Mouse (Mus musculus): ENCODE measurements at regions not wholly inside any gene's neighbourhood (a gene's known extent, or its start where the extent isn't known, plus 50 kb on each side); places are given as distances from the start of the nearest gene placed in this dataset.
"Not testable (repeated sequence)": the region's sequence is repeated elsewhere in the genome, so short reads cannot be mapped to it uniquely, and the experiment has no call there.

- Histone ChIP-seq H3K4me3 (no peak overlapping the region), H3K27me3 (no peaks in the 10 kb centered on the region), H3K4me1 (no peaks in the 10 kb centered on the region; the same call in 1 of the 2 replicates), H3K4me2 (replicated peaks) (no peak overlapping the region), H3K27ac (no peak overlapping the region), H3K36me3 (no peaks in the 10 kb centered on the region), H3K9ac (no peak overlapping the region), H3K9me3 (no peaks in the 10 kb centered on the region)
- WGBS: 38% methylated on average over 12 of the region's 12 CpGs
- peak; percentile 72; the same call in 1 of the 2 replicates for ATAC-seq (ENCODE audit: insufficient number of reproducible peaks, insufficient read depth, low FRiP score, low TSS enrichment)
Observed at GRCm38 (mm10) chr14:73453164-73453563, 56.7 kb upstream of the Med4 start.

DNA sequence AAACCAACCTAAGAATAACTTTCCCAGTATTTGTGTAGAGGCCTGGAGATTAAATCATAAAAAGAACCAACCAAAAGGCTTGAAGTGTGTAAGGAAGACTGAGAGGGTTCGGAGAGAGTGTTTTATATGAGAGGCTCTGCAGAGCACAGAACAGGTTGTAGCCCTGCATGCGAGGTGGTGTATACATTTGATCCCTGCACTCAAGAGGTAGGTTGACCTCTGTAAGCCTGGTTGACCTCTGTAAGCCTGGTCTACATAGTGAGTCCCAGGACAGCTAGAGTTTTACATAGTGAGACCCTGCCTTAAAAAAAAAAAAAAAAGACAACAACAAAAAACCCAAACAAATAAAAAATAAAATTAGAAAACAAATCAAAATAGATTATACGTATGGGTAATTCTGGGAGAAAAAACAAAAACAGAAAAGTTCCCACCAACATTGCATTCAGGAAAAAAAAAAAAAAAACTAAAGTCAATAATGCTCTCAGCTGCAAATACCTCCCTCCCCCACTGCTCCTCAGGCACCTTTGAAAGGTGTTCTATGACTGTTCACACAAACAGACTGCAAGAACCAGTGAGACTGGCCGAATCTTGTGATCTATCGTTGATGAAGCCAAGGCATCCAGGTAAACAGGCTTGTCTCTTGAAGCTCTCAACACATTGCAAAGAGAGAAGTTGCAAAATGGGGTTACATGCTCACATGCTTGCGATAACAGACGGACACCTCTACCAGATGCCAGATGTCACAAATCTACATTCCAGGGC is 57.3 kb upstream of the Med4 start:
- 74% methylated on average over 7 of the region's 7 CpGs for WGBS
- Histone ChIP-seq H3K9me3 (no peaks in the 10 kb centered on the region), H3K4me2 (replicated peaks) (no peak overlapping the region), H3K27ac (no peak overlapping the region), H3K36me3 (no peaks in the 10 kb centered on the region), H3K4me3 (no peak overlapping the region), H3K9ac (no peak overlapping the region), H3K4me1 (no peaks in the 10 kb centered on the region; the same call in 1 of the 2 replicates), H3K27me3 (no peaks in the 10 kb centered on the region)
- ATAC-seq (ENCODE audit: insufficient number of reproducible peaks, insufficient read depth, low FRiP score, low TSS enrichment): no peak

DNA sequence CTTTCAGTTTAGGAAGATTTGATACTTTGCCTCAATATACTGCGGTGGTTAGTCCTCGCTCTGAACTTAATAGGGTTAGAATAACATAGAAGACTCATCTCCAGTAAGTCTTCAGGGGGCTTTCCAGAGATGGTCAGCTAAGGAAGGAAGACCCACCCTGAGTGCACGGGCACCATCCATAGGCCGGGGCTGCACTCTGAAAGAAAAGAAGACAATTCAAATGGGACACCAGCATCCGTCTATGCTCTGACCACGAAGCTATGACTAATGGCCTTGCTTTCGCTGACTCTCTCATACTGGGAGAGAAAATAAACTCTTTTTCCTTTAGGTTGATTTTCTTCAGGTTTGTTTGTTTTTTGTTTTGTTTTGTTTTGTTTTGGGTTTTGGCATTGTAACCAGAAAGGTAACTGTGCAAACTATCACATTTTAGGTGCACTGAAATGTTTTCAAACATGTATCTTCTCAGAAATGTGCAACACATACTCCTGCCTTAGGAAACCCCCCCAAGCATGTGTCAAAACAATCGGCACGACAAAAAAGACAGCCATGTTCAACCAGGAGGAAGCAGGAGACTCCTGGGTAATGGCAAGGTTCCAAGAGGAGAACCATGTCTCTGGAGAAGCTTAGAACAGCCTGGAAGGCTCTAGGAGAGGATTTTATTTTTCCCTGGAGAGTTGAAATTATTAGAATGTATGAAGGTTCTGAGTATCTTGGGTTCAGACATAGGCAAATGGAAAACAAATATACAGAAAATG is 58.4 kb upstream of the Med4 start:
- Histone ChIP-seq H3K27me3 (no peaks in the 10 kb centered on the region), H3K9ac (no peak overlapping the region), H3K4me3 (no peak overlapping the region), H3K27ac (no peak overlapping the region), H3K4me2 (replicated peaks) (no peak overlapping the region), H3K4me1 (no peaks in the 10 kb centered on the region; the same call in 1 of the 2 replicates), H3K36me3 (no peaks in the 10 kb centered on the region), H3K9me3 (no peaks in the 10 kb centered on the region)
- 84% methylated on average over 9 of the region's 9 CpGs for WGBS
- no peak for ATAC-seq (ENCODE audit: insufficient number of reproducible peaks, insufficient read depth, low FRiP score, low TSS enrichment)

GRCm38 (mm10) chr14:73449901-73450495 is 59.8 kb upstream of the Med4 start:
- ATAC-seq (ENCODE audit: insufficient number of reproducible peaks, insufficient read depth, low FRiP score, low TSS enrichment): no peak
- Histone ChIP-seq H3K27me3 (no peaks in the 10 kb centered on the region), H3K27ac (no peak overlapping the region), H3K4me2 (replicated peaks) (no peak overlapping the region), H3K36me3 (no peaks in the 10 kb centered on the region), H3K4me3 (no peak overlapping the region), H3K4me1 (no peaks in the 10 kb centered on the region; the same call in none of the 2 replicates), H3K9ac (no peak overlapping the region), H3K9me3 (no peaks in the 10 kb centered on the region)
- 69% methylated on average over 6 of the region's 6 CpGs for WGBS

DNA sequence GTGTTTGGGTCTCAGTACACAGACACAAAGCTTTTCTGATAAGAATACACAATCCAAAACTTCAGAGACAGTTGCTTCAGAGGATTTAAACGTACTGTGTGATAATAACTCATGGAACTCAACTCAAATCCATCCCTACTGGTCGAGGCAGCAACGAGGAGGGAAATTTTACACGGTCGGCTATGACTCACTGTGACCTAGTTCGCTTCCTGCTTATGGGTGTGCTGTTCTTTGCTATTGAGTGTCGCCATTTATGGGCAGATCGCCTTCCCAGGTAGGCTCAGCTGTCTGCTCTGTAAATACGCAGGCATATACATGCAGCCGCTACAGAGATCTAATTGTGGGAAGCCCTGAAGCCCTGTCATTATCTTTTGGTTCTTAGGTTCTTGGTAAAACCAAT is 60.7 kb upstream of the Med4 start:
- WGBS: 85% methylated on average over 10 of the region's 10 CpGs
- no peak for ATAC-seq (ENCODE audit: insufficient number of reproducible peaks, insufficient read depth, low FRiP score, low TSS enrichment)
- Histone ChIP-seq H3K4me1 (no peaks in the 10 kb centered on the region; the same call in none of the 2 replicates), H3K4me3 (no peak overlapping the region), H3K9me3 (no peaks in the 10 kb centered on the region), H3K9ac (no peak overlapping the region), H3K27me3 (no peaks in the 10 kb centered on the region), H3K27ac (no peak overlapping the region), H3K4me2 (replicated peaks) (no peak overlapping the region), H3K36me3 (no peaks in the 10 kb centered on the region)

GRCm38 (mm10) chr14:73445508-73446256 is 60.6 kb upstream of the Itm2b start:
- H3K27me3 ChIP-seq: no peaks in the 10 kb centered on the region
- H3K9me3 ChIP-seq: no peaks in the 10 kb centered on the region
- H3K27ac ChIP-seq: no peak overlapping the region
- no peak for ATAC-seq (ENCODE audit: insufficient number of reproducible peaks, insufficient read depth, low FRiP score, low TSS enrichment)
- H3K4me2 ChIP-seq (replicated peaks): no peak overlapping the region
- H3K4me1 ChIP-seq: no peaks in the 10 kb centered on the region; the same call in 1 of the 2 replicates
- WGBS: 61% methylated on average over 6 of the region's 6 CpGs
- H3K36me3 ChIP-seq: no peaks in the 10 kb centered on the region
- H3K9ac ChIP-seq: no peak overlapping the region
- no peak overlapping the region for H3K4me3 ChIP-seq

DNA sequence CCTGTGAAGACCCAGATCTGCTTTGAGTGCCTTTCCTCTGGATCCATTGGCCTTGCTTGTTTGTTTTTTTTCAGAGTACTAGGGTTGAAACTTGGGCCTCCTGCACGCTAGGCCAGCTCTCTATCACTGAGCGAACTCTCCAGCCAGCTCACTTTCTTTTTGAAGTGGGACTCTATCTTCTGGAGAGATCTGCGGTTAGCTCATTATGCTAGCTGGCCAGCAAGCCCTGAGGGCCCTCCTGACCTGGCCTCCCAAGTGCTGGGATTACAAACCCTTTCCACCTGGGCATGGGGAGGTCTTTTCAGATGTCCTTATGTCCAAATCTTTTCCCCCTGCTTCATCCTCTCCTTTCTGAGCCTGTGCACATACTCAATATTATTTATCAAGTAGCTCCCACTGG is 59.6 kb upstream of the Itm2b start:
- Histone ChIP-seq H3K4me1 (no peaks in the 10 kb centered on the region; the same call in 1 of the 2 replicates), H3K36me3 (no peaks in the 10 kb centered on the region), H3K4me3 (no peak overlapping the region), H3K9me3 (no peaks in the 10 kb centered on the region), H3K9ac (no peak overlapping the region), H3K27ac (no peak overlapping the region), H3K27me3 (no peaks in the 10 kb centered on the region), H3K4me2 (replicated peaks) (no peak overlapping the region)
- ATAC-seq (ENCODE audit: insufficient number of reproducible peaks, insufficient read depth, low FRiP score, low TSS enrichment): no peak
- WGBS: 50% methylated on average over 3 of the region's 3 CpGs

GRCm38 (mm10) chr14:73441951-73442716 is 57.0 kb upstream of the Itm2b start:
- WGBS: 69% methylated on average over 7 of the region's 7 CpGs
- H3K9ac ChIP-seq: no peak overlapping the region
- peak; percentile 75; the same call in 1 of the 2 replicates for ATAC-seq (ENCODE audit: insufficient number of reproducible peaks, insufficient read depth, low FRiP score, low TSS enrichment)

GRCm38 (mm10) chr14:73441206-73441950 is 56.3 kb upstream of the Itm2b start:
- H3K4me2 ChIP-seq (replicated peaks); H3K36me3 ChIP-seq; H3K27me3 ChIP-seq; ATAC-seq (ENCODE audit: insufficient number of reproducible peaks, insufficient read depth, low FRiP score, low TSS enrichment); H3K9ac ChIP-seq; H3K4me3 ChIP-seq; H3K9me3 ChIP-seq; H3K27ac ChIP-seq; H3K4me1 ChIP-seq: not testable (repeated sequence)
- WGBS: 69% methylated on average over 1 of the region's 1 CpGs

More at GRCm38 (mm10) chr14:73441951-73442716, 57.0 kb upstream of the Itm2b start:
- Histone ChIP-seq H3K27ac (no peak overlapping the region), H3K27me3 (no peaks in the 10 kb centered on the region), H3K9me3 (no peaks in the 10 kb centered on the region), H3K4me2 (replicated peaks) (no peak overlapping the region), H3K4me1 (no peaks in the 10 kb centered on the region; the same call in 1 of the 2 replicates), H3K36me3 (no peaks in the 10 kb centered on the region), H3K4me3 (no peak overlapping the region)

- H3K36me3 ChIP-seq: no peaks in the 10 kb centered on the region
- no peak overlapping the region for H3K9ac ChIP-seq
- H3K4me1 ChIP-seq: no peaks in the 10 kb centered on the region
- H3K4me3 ChIP-seq: no peak overlapping the region
- no peak overlapping the region for H3K4me2 ChIP-seq (replicated peaks)
- no peak overlapping the region for H3K27ac ChIP-seq
- WGBS: 86% methylated on average over 3 of the region's 3 CpGs
- no peaks in the 10 kb centered on the region for H3K27me3 ChIP-seq
- ATAC-seq (ENCODE audit: insufficient number of reproducible peaks, insufficient read depth, low FRiP score, low TSS enrichment): no peak
- no peaks in the 10 kb centered on the region for H3K9me3 ChIP-seq
Observed at GRCm38 (mm10) chr14:73439802-73440309, 54.8 kb upstream of the Itm2b start.

All from embryonic facial prominence, embryonic 12.5 days (tissue).